Mouse (Mus musculus) Muller cell, postnatal 12 days (primary cell): Measurements from ENCODE around the gene Eps15l1.

Experiments used
- DNase-seq: peaks from one replicate; pipeline ENCODE4 v3.0.0-alpha.2; 2015; ENCODE audit errors: inconsistent ontology term

Eps15l1 gene

GRCm38 (mm10) chr8:72350727-72351126 is 70.5 kb downstream of the Eps15l1 start:
- no peak for DNase-seq

- no peak for DNase-seq
Observed at GRCm38 (mm10) chr8:72349838-72350237, 71.4 kb downstream of the Eps15l1 start.

- DNase-seq, result no peak
Observed at GRCm38 (mm10) chr8:72348956-72349355, 72.3 kb downstream of the Eps15l1 start.

- no peak for DNase-seq
Observed at GRCm38 (mm10) chr8:72348114-72348513, 73.1 kb downstream of the Eps15l1 start.

GRCm38 (mm10) chr8:72347553-72347952 is 73.7 kb downstream of the Eps15l1 start:
- no peak for DNase-seq

GRCm38 (mm10) chr8:72343725-72344124 is 77.5 kb downstream of the Eps15l1 start:
- DNase-seq, result no peak

GRCm38 (mm10) chr8:72342556-72343300 is 78.5 kb downstream of the Eps15l1 start:
- no peak for DNase-seq

GRCm38 (mm10) chr8:72337034-72337433 is 84.2 kb downstream of the Eps15l1 start:
- DNase-seq, result no peak

GRCm38 (mm10) chr8:72336273-72336672 is 85.0 kb downstream of the Eps15l1 start:
- DNase-seq, result no peak

GRCm38 (mm10) chr8:72334144-72334641 is 87.1 kb downstream of the Eps15l1 start:
- no peak for DNase-seq

GRCm38 (mm10) chr8:72333429-72334143 is 87.7 kb downstream of the Eps15l1 start:
- DNase-seq, result no peak

- no peak for DNase-seq
Observed at GRCm38 (mm10) chr8:72331631-72332030, 89.6 kb downstream of the Eps15l1 start.

- DNase-seq, result no peak
Observed at GRCm38 (mm10) chr8:72330806-72331516, 90.3 kb downstream of the Eps15l1 start.

- no peak for DNase-seq
Observed at GRCm38 (mm10) chr8:72329116-72329515, 92.1 kb downstream of the Eps15l1 start.

GRCm38 (mm10) chr8:72324708-72325107 is 96.6 kb downstream of the Eps15l1 start:
- no peak for DNase-seq

GRCm38 (mm10) chr8:72324036-72324706 is 97.1 kb downstream of the Eps15l1 start:
- no peak for DNase-seq

GRCm38 (mm10) chr8:72323131-72323725 is 98.0 kb downstream of the Eps15l1 start:
- no peak for DNase-seq

- no peak for DNase-seq
Observed at GRCm38 (mm10) chr8:72322471-72322889, 98.8 kb downstream of the Eps15l1 start.

GRCm38 (mm10) chr8:72321635-72322441 is 99.4 kb downstream of the Eps15l1 start:
- DNase-seq, result no peak

GRCm38 (mm10) chr8:72320803-72321583 is 100.3 kb downstream of the Eps15l1 start:
- no peak for DNase-seq
